Mouse (Mus musculus): Measurements from ENCODE around the gene Slc7a15.

DNA sequence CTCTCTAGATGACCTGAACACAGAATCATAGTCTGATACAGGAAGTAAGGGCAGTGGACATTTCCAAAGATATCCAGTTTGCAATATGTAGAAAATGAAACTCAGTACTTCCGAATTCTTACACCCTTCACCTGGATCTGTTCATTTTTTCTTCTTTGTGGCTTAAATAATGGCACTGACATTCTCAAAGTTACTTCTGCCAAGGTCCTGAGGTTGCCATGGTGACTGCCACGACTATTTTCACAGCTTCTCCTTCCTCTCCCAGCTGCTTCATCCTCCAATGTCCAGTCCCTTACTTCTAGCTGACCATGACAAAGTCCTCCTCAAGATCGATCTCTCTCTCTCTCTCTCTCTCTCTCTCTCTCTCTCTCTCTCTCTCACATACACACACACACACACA is 105.5 kb downstream of the Slc7a15 start:
- TF ChIP-seq ELF1 (IDR thresholded peaks at IDR 0.05; ENCODE audit: low read depth, low read length), result no peak
- TF ChIP-seq NELFE (IDR thresholded peaks at IDR 0.05; ENCODE audit: low read depth, low read length), result no peak
- TF ChIP-seq CTCF (IDR thresholded peaks at IDR 0.05 in 2 of 3, conservative IDR thresholded peaks at IDR 0.05 in 1 of 3; ENCODE audit: control insufficient read depth in 1 of 3, insufficient read depth in 1 of 3, low read depth in 2 of 3, low read length in 3 of 3, poor library complexity in 1 of 3, severe bottlenecking in 1 of 3), result no peak
- no peak for TF ChIP-seq POLR2AphosphoS2 (IDR thresholded peaks at IDR 0.05; ENCODE audit: low read length)
- TF ChIP-seq EP300 (IDR thresholded peaks at IDR 0.05; ENCODE audit: low read depth in 1 of 2, low read length in 2 of 2), result no peak

Data from MEL (cell line).